Mouse (Mus musculus) stomach, postnatal 0 days (tissue): Measurements from ENCODE around the gene Plekhd1.

Experiments
- CTCF ChIP-seq: IDR thresholded peaks from 2 replicates; pipeline ENCODE4 v1.5.1; 2016; ENCODE audit warnings: antibody characterized with exemption, low read depth, mild to moderate bottlenecking, moderate library complexity
- EP300 ChIP-seq: optimal IDR thresholded peaks from 2 replicates; pipeline ENCODE3; 2016; ENCODE audit warnings: antibody characterized with exemption

DNA sequence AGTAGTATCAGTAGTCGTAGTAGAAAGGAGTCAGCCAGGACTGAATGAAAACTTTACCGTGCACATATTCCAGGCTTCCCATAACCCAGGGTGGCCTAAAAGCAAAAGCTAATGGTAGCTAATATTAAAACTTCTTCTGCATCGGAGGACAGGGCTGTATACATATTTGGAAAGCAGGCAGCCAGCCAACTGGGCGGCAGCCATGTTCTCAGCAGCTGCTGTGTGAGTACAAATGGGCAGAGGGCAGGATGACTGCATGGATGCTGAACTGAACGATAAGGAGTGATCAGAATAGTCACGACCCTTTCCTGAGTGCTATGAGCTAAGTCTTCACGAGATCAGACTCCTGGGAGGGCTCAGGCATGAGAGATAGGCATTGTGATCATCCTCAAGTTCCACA lies 8.9 kb downstream of the Plekhd1 start:
- no peak for TF ChIP-seq CTCF
- TF ChIP-seq EP300: no peak
